Mouse (Mus musculus) hindbrain, embryonic 12.5 days (tissue): Measurements from ENCODE around the gene Tmem82. TPM values are rescaled to one million over a fixed set of nuclear protein-coding genes. Genes with fewer than 3 reads are reported as not detected.

Source experiments
- ATAC-seq: fragments of 200-750 bp; cut with Nextera tagmentation; 2 replicates; pipeline ENCODE4 v1.8.0; 2017; ENCODE audit warnings: moderate TSS enrichment; ENCODE audit not compliant: low FRiP score
- H3K27ac ChIP-seq: fragments of 300-500 bp; sonication (generic); 2 replicates; pipeline ENCODE4 v1.5.1; 2016; ENCODE audit warnings: mild to moderate bottlenecking
- H3K27me3 ChIP-seq: fragments of 300-500 bp; sonication (generic); 2 replicates; pipeline ENCODE4 v1.6.1; 2016; ENCODE audit warnings: mild to moderate bottlenecking
- H3K36me3 ChIP-seq: fragments of 300-500 bp; sonication (generic); 2 replicates; pipeline ENCODE4 v1.6.1; 2016; ENCODE audit warnings: mild to moderate bottlenecking
- H3K4me1 ChIP-seq: fragments of 300-500 bp; sonication (generic); 2 replicates; pipeline ENCODE4 v1.6.1; 2016
- H3K4me2 ChIP-seq: fragments of 300-500 bp; sonication (generic); replicated peaks from 2 replicates; pipeline ENCODE4 v1.6.1; 2016; ENCODE audit warnings: mild to moderate bottlenecking
- H3K4me3 ChIP-seq: fragments of 300-500 bp; sonication (generic); 2 replicates; pipeline ENCODE4 v1.5.1; 2016; ENCODE audit warnings: mild to moderate bottlenecking
- H3K9ac ChIP-seq: fragments of 300-500 bp; sonication (generic); 2 replicates; pipeline ENCODE4 v1.6.1; 2016; ENCODE audit warnings: mild to moderate bottlenecking, moderate library complexity
- H3K9me3 ChIP-seq: fragments of 300-500 bp; sonication (generic); replicated peaks from 2 replicates; pipeline ENCODE4 v1.6.1; 2016; ENCODE audit warnings: mild to moderate bottlenecking
- WGBS: fragments of 180-500 bp; shearing (Covaris S2); methylation state at CpG from one replicate; pipeline ENCODE4 v1.1.7; 2016; 5-methylcytosine and 5-hydroxymethylcytosine counted together
- polyA plus RNA-seq: library from polyadenylated mRNA; unstranded; fragments of >200 nt; fragmentation: Nextera tagmentation; extraction: Ambion mirVana; gene quantifications from 2 replicates; pipeline ENCODE4 v1.2.1, GENCODE M21; 2016

The Tmem82 gene
- 0.29 and 0.50 TPM in 2 replicates for polyA plus RNA-seq

DNA sequence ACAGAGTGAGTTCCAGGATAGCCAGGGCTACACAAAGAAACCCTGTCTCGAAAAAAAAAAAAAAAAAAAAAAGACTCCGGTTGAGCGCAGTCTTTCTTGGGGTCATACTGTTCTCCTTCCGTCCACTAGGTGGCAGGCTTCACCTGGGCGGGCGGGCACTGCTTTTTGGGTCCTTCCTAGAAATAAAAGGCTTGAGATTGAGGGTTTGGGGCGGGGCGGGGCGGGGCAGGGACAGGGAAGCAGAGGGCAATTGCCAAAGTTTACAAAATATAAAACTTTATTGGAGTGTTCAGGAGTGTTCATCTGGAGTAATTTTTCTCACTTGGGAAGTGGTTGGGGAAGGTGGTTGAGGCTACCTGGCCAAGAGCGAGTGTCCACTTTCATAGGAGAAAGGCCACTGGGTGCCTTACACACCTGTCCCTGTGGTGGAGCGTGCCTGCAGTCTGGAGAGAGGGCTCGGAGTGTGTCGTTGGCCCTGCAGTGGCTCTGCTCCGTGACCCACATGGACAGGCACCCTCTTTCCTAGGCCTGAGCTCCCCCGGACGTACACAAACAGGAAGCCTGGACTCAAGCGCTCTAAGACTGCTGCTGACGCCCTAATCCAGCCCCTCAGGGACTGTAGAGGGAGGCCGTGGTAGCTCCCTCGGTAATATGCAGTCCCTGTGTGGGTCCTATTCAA is at the start of gene Tmem82:
Gene Tmem82 (minus strand): TSS at position 69 of the 679 bp plus-strand sequence.
- Histone ChIP-seq H3K4me1 (peaks cover 10% of the 10 kb centered on the region), H3K4me3 (peak within 1 kb of the TSS; percentile 16; the same call in 1 of the 2 replicates), H3K9ac (0 out of 2 replicates have a peak within 1 kb of the TSS, but pooled peaks have one; percentile 18), H3K27ac (no peak within 1 kb of the TSS), H3K9me3 (no peaks in the 10 kb centered on the region), H3K36me3 (no peaks in the 10 kb centered on the region), H3K4me2 (peak within 1 kb of the TSS; percentile 46), H3K27me3 (peaks cover 8% of the 10 kb centered on the region; the same call in 1 of the 2 replicates)
- 0 out of 2 replicates have a peak, but pooled peaks have one; percentile 32 for ATAC-seq
- WGBS = 27% methylated on average over 20 of the region's 20 CpGs

DNA sequence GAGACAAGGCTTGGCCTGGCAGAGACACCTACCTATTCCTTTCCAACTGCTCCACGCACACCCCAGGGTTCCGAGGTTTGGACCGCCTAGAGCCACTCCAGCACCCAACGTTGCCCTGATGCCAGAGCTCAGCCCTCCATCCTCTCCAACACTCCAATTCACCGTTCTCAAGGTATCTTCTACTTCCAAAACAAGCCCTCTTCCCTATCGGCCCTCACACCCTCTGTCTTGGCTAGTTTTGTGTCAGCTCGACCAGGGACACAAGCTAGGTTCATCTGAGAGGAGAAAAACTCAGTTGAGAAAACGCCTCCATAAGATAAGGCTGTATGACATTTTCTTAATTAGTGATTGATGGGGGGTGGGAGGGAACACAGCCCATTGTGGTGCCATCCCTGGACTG is 46.4 kb upstream of the Tmem82 start, which contains the start of gene Plekhm2:
Gene Plekhm2 (minus strand): TSS at position 101 of the 400 bp plus-strand sequence.
- Histone ChIP-seq H3K27me3 (no peaks in the 10 kb centered on the region), H3K9me3 (no peaks in the 10 kb centered on the region), H3K4me1 (peaks cover 19% of the 10 kb centered on the region), H3K36me3 (peaks cover 18% of the 10 kb centered on the region; the same call in 1 of the 2 replicates), H3K4me2 (peak within 1 kb of the TSS; percentile 77), H3K9ac (peak within 1 kb of the TSS; percentile 94), H3K4me3 (peak within 1 kb of the TSS; percentile 79), H3K27ac (peak within 1 kb of the TSS; percentile 64)
- 76% methylated on average over 8 of the region's 8 CpGs for WGBS
- ATAC-seq = peak; percentile 30; the same call in 1 of the 2 replicates

DNA sequence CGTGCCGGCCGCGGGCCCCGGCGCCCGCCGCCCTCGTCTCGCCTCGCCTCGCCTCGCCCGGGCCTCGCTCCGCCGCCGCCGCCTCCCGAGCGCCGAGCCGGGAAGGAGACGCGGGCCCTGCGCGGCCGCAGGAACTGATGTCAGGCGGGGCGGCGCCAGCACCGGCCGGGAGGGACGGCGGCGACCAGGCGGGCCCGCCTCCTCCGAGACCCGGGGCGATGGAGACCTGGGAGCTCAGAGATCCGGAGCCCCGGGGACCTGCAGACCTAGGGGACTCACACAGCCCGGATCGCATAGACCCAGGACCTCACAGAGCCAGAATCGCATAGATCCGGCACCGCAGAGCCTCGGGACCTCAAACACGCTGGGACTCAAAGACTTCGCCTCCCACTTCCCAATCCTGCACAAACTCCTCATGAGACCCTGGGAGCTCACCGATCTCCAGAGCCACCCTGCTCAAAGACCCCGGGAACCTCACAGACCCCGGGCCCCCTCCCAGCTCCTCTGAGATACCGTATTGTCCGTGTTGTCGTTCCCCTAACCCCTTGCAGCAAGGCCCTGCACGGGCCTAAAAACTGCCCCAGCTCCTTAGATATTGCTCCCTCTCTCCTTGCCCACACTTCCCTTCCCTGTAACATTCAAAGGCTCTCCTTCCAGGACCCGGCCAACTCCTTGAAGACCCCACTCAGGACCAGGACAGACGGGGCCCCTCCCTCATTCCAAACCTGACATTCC is 45.7 kb upstream of the Tmem82 start:
- peak; percentile 81 for ATAC-seq
- WGBS = 2% methylated on average over 39 of the region's 60 CpGs
- Histone ChIP-seq H3K9ac (peak overlapping the region; percentile 94), H3K9me3 (no peaks in the 10 kb centered on the region), H3K4me2 (peak overlapping the region; percentile 77), H3K4me1 (peaks cover 19% of the 10 kb centered on the region), H3K27me3 (no peaks in the 10 kb centered on the region), H3K36me3 (peaks cover 22% of the 10 kb centered on the region; the same call in 1 of the 2 replicates), H3K27ac (peak overlapping the region; percentile 64), H3K4me3 (peak overlapping the region; percentile 79)

DNA sequence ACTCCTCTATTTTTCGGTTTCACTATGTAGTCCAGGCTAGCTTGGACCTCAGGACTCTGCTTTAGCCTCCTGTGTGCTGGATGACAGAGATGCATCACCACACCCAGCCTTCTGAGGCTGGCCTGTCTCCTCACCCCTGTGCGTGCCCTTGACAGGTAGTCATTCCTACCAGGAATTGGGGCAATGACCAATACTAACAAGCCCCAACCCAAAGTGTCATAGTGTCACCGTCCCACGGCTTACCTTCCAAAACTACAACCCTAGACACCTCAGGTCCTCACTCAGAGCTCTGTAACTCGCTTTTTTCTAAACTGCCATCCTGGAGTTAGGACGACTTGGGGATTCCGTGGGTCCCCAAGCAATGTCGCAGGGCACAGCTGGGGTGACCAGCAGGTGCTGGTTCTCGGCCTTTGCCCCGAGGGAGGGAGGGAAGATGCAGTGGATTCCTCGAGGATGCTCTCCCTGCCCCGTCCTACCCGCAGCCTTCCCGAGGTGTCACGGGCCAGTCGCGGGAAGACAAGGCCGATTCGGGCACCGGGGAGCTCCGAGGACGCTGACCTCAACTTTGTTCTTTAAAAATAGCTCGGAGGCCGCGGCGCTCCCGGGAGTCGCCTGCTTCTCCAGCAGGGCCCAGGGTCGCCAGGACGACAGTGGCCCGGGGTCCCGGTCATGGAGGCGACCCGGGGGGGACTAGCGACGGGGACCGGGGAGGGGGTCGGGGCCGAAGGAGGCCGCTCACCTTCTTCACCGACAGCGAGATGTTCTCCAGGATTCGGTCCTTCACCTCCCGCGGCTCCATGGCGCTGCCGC is 44.9 kb upstream of the Tmem82 start:
- no peaks in the 10 kb centered on the region for H3K9me3 ChIP-seq
- WGBS = 4% methylated on average over 47 of the region's 47 CpGs
- H3K27ac ChIP-seq = peak overlapping the region; percentile 64
- H3K9ac ChIP-seq = peak overlapping the region; percentile 94
- H3K4me2 ChIP-seq = peak overlapping the region; percentile 77
- H3K36me3 ChIP-seq = peaks cover 26% of the 10 kb centered on the region; the same call in 1 of the 2 replicates
- no peaks in the 10 kb centered on the region for H3K27me3 ChIP-seq
- peak overlapping the region; percentile 79 for H3K4me3 ChIP-seq
- peak; percentile 44 for ATAC-seq
- peaks cover 19% of the 10 kb centered on the region for H3K4me1 ChIP-seq

DNA sequence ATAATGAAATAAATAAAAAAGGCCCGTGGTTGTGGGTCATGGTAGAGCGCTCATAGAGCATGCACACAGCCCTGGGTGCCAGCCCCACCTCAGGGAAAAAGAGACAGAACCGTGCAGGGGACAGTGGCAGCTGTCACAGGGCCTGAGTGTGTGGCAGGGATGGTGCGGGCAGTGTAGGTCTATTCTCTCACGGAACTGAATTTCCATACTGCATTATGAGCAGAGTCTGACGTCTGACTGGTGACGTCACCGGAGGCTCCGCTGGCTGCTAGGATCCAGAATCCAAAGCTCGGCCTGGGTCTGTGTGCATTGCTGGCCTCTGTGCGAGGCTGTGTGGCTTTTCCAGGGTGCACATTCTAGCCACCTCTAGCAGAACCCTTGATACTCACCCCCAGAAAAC is 42.5 kb upstream of the Tmem82 start:
- Histone ChIP-seq H3K27me3 (no peaks in the 10 kb centered on the region), H3K4me2 (no peak overlapping the region), H3K4me1 (peaks cover 24% of the 10 kb centered on the region), H3K9ac (no peak overlapping the region), H3K27ac (no peak overlapping the region), H3K9me3 (no peaks in the 10 kb centered on the region), H3K36me3 (peaks cover 30% of the 10 kb centered on the region; the same call in 1 of the 2 replicates), H3K4me3 (no peak overlapping the region)
- WGBS = 81% methylated on average over 11 of the region's 11 CpGs
- no peak for ATAC-seq

DNA sequence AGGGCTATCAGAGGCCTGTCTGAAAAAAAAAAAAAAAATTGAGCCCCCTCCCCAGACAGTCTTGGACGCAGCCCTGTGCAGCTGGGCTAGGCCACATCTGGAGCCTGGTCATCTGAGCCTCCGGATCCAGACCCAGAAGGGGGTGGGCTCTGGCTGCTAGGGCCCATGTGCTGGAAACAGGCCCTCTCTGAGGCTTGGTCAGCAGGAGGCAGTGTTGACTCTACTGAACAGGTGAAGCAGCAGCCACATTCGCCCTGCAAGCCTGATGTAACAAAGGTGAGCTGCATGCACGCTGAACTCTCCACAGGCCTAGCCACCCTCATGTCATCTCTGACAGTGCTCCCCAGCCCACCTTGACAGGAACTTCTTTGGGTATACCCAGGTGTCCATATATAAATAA is 41.3 kb upstream of the Tmem82 start:
- WGBS = 67% methylated on average over 4 of the region's 4 CpGs
- Histone ChIP-seq H3K27me3 (no peaks in the 10 kb centered on the region), H3K4me1 (peaks cover 20% of the 10 kb centered on the region), H3K36me3 (peaks cover 30% of the 10 kb centered on the region; the same call in 1 of the 2 replicates), H3K27ac (no peak overlapping the region), H3K9me3 (no peaks in the 10 kb centered on the region), H3K9ac (no peak overlapping the region), H3K4me2 (no peak overlapping the region), H3K4me3 (no peak overlapping the region)
- no peak for ATAC-seq

DNA sequence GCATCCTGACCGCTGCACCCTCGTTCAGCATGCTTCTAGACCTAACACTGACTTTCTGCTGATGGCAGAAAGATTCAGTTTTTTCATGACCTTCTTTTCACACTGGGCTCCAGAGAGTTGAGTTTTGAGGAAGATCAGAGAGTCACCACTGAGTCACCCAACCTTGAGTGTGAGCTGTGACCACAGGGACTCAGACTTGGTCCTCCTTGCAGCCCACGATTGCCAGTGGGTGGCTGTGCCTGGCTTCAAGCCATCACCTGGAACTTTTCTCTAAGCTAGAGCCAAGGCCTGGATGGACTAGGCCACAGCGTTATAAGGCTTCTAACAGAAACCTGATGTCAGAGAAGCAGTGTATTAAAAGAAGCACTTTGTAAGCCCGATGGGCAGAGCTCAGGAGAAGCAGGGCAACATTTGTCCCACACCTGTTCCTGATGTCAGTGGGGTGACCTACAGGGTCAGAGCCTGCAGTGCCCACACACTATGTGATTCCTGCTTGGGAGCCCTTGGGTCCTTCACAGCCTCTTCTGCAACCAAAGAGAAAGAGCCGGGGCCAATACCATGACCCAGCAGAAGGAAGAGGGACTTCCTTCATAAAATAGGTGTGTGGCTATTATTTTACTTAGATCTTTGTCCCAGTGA is 40.5 kb upstream of the Tmem82 start:
- no peaks in the 10 kb centered on the region for H3K9me3 ChIP-seq
- H3K4me1 ChIP-seq = peaks cover 17% of the 10 kb centered on the region
- H3K4me2 ChIP-seq = no peak overlapping the region
- WGBS = 88% methylated on average over 6 of the region's 6 CpGs
- no peaks in the 10 kb centered on the region for H3K27me3 ChIP-seq
- H3K9ac ChIP-seq = no peak overlapping the region
- H3K4me3 ChIP-seq = no peak overlapping the region
- ATAC-seq = no peak
- H3K36me3 ChIP-seq = peaks cover 30% of the 10 kb centered on the region; the same call in 1 of the 2 replicates
- H3K27ac ChIP-seq = no peak overlapping the region

DNA sequence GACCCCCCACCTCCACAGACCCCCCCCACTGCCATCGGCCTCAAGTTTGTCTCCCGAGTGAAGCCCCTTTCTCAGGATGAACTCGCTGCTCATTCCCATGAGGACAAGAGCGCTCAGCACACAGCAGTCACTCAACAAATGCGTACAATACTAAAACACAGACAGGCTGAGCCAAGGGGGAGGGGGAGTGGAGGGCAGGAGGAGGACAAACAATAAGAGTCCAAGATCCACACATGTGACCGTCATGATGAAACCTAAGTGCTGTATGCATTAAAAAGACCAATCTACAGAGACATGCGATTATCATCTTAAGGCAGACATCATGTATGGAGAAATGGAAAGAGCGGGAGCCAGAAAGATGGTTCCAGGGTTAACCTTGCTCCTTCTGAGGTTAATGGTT is 38.5 kb upstream of the Tmem82 start:
- H3K27ac ChIP-seq = no peak overlapping the region

DNA sequence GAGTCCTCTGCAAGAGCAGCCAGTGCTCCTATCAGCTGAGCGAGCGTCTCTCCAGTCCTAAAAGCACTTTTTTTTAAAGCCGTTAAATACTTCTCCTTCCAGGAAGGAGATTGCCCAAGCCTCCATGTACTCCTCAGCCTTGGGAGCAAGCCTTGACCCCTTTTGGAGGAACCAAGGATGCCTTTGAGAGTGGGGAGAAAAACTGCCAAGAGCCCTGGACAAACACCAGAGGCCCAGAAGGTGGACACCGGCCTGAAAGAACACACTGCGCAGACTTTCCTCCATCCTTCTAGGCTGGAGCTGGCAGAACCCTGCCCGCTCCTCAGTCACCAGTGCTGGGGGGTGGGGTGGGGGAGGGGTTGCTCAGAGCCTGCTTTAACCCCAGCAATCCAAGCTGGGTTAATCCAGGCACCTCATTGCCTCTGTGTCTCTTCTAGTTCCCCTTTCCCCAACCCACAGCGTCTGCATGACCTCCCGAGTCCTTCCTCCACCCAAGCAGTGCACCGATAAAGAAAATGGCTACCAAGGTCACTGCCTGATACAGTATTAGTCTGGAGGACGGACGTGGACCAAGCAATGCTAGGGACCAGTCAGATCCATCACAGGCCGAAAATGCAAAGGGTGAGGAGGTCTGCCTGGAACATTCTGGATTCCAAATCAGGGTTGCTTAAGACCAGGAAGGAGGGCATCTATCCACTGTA is 37.6 kb upstream of the Tmem82 start:
- ATAC-seq = no peak
- Histone ChIP-seq H3K9me3 (no peaks in the 10 kb centered on the region), H3K27me3 (no peaks in the 10 kb centered on the region), H3K9ac (no peak overlapping the region), H3K4me3 (no peak overlapping the region), H3K4me2 (no peak overlapping the region), H3K27ac (no peak overlapping the region), H3K36me3 (peaks cover 30% of the 10 kb centered on the region), H3K4me1 (peaks cover 14% of the 10 kb centered on the region)
- WGBS = 92% methylated on average over 12 of the region's 12 CpGs

More for the DNA sequence above, 38.5 kb upstream of the Tmem82 start:
- no peaks in the 10 kb centered on the region for H3K9me3 ChIP-seq
- no peak overlapping the region for H3K4me3 ChIP-seq
- WGBS = 69% methylated on average over 8 of the region's 8 CpGs
- H3K4me2 ChIP-seq = no peak overlapping the region
- ATAC-seq = no peak
- H3K9ac ChIP-seq = no peak overlapping the region
- H3K36me3 ChIP-seq = peaks cover 36% of the 10 kb centered on the region
- H3K4me1 ChIP-seq = peaks cover 14% of the 10 kb centered on the region
- no peaks in the 10 kb centered on the region for H3K27me3 ChIP-seq

DNA sequence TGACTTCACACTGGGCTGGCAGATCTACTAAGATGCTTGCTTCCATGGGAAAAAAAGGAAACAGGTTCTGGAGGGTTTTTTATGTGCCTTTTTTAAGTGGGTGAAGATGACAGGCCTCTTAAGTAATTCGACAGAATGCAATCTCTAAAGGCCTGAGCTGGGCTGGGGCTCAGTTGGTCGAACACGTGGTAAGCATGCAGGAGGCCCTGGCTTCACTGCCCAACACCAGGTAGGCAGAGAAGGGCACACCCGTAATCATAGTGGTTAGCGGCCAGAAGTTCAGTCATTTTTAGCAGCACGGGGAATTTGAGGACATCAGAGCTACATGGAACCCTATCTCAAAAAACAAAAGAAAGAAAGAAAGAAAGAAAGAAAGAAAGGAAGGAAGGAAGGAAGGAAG is 36.1 kb upstream of the Tmem82 start:
- no peak for ATAC-seq
- 95% methylated on average over 6 of the region's 6 CpGs for WGBS
- Histone ChIP-seq H3K4me1 (peaks cover 14% of the 10 kb centered on the region), H3K27me3 (no peaks in the 10 kb centered on the region), H3K9me3 (no peaks in the 10 kb centered on the region), H3K4me2 (no peak overlapping the region), H3K4me3 (no peak overlapping the region), H3K9ac (no peak overlapping the region), H3K27ac (0 out of 2 replicates have a peak overlapping the region, but pooled peaks have one; percentile 31), H3K36me3 (peaks cover 17% of the 10 kb centered on the region)

DNA sequence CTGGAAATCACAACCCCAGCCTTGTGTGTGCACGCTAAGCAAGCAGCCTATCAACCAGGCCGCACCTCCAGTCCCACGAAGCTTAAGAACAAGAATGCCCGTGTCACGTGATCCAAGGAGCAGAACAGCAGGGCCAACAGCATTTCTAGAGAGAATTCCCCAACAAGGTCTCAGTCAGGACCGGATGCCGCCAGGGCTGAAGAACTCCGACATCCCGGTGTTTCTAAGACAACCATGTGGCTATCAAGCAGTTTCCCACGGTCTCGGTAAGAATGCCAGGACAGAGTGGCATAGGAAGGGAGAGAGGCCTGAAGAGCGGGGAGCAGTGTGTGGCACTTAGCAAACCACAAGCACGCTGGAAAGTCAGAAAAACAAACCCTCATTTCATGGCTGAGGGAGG is 35.4 kb upstream of the Tmem82 start:
- no peak for ATAC-seq
- Histone ChIP-seq H3K9me3 (no peaks in the 10 kb centered on the region), H3K4me1 (peaks cover 20% of the 10 kb centered on the region), H3K4me2 (no peak overlapping the region), H3K36me3 (peaks cover 11% of the 10 kb centered on the region), H3K27me3 (no peaks in the 10 kb centered on the region), H3K9ac (no peak overlapping the region), H3K27ac (peak overlapping the region; percentile 31; the same call in 1 of the 2 replicates), H3K4me3 (no peak overlapping the region)
- 92% methylated on average over 13 of the region's 13 CpGs for WGBS
